Mouse (Mus musculus): ENCODE results near the gene Gm973. TPM values are rescaled to one million over a fixed set of nuclear protein-coding genes. Genes with fewer than 3 reads are reported as not detected.

Gm973 gene
- total RNA-seq, 1 experiment from 2014 or later: 7.8 TPM

GRCm38 (mm10) chr1:59669962-59670630 is 154.0 kb downstream of the Gm973 start:
- peak; percentile 23 for ATAC-seq (replicated peaks; ENCODE audit: low read depth, poor library complexity, severe bottlenecking)

- ATAC-seq (replicated peaks; ENCODE audit: low read depth, poor library complexity, severe bottlenecking): peak; percentile 95
Observed at GRCm38 (mm10) chr1:59670641-59671168, 154.6 kb downstream of the Gm973 start, which contains the start of gene Sumo1. Gene Sumo1, minus strand, starts transcription at chr1:59670834.

GRCm38 (mm10) chr1:59673661-59674060 is 157.6 kb downstream of the Gm973 start:
- no peak for ATAC-seq (replicated peaks; ENCODE audit: low read depth, poor library complexity, severe bottlenecking)

GRCm38 (mm10) chr1:59683926-59684818 is 168.1 kb downstream of the Gm973 start:
- peak; percentile 28 for ATAC-seq (replicated peaks; ENCODE audit: low read depth, poor library complexity, severe bottlenecking)

- ATAC-seq (replicated peaks; ENCODE audit: low read depth, poor library complexity, severe bottlenecking): peak; percentile 97
Observed at GRCm38 (mm10) chr1:59684819-59685755, 169.0 kb downstream of the Gm973 start, which contains the start of gene Nop58. Gene Nop58, plus strand, starts transcription at chr1:59684971.

Other genes starting within 250 kb of the Gm973 start
- 11.1 and 11.4 TPM in 2 replicates for gene Fzd7, start 33.8 kb upstream of the Gm973 start, total RNA-seq (2017)
- 170 and 176 TPM in 2 replicates for gene Sumo1, start 154.6 kb downstream of the Gm973 start, total RNA-seq (2017)
- 2,005 and 2,043 TPM in 2 replicates for gene Nop58, start 168.7 kb downstream of the Gm973 start, total RNA-seq (2017)
- gene Bmpr2, start 247.1 kb downstream of the Gm973 start, total RNA-seq (2017): 15.8 and 19.0 TPM in 2 replicates